8 mouse cellular contexts compared by ENCODE assay signal in genomic region chr16:45110498-45110897, GRCm38 (mm10). TPM values are rescaled to one million over a fixed set of nuclear protein-coding genes. Genes with fewer than 3 reads are reported as not detected.
DNase-seq lines count a peak whose midpoint lies in the region; ATAC-seq lines count a peak whose summit lies in the region.

No protein-coding gene starts in this region.

- H3K4me3 ChIP-seq in stomach, embryonic 16.5 days (replicated peaks; ENCODE audit: low read length), result no peak overlapping the region

- H3K9ac ChIP-seq in stomach, embryonic 16.5 days (ENCODE audit: low read length), result no peak overlapping the region

- H3K4me2 ChIP-seq in stomach, embryonic 16.5 days (ENCODE audit: low read depth, low read length), result no peak overlapping the region

- intact Hi-C loops in left cerebral cortex, postnatal 36 days (cut with DNase I), result no loop called here

- H3K9me3 ChIP-seq in stomach, embryonic 16.5 days (replicated peaks; ENCODE audit: control insufficient read depth, low read length), result no peaks in the 10 kb centered on the region

- peak; percentile 83; the same call in 1 of the 2 replicates for ATAC-seq in stomach, embryonic 16.5 days (ENCODE audit: insufficient read depth, low FRiP score)

- DNase-seq in kidney, adult 11 months, result peak; percentile 42
- DNase-seq in kidney, adult 18-20 months, result no peak
- peak; percentile 36 for DNase-seq in gastrocnemius, postnatal 10 days
- DNase-seq in kidney, adult 8-10 months, result peak; percentile 38 to 55
- DNase-seq in left cerebral cortex, postnatal 36 days (ENCODE audit: low spot score in 2 of 2), result no peak
- DNase-seq in thymus, postnatal 36 days, result no peak
- no peak for DNase-seq in cerebellum, adult 11 months

- no peak overlapping the region for H3K27ac ChIP-seq in stomach, embryonic 16.5 days (ENCODE audit: low read length)

- 31% methylated on average over 4 of the region's 4 CpGs for WGBS in stomach, embryonic 16.5 days

- H3K36me3 ChIP-seq in stomach, embryonic 16.5 days (ENCODE audit: control insufficient read depth, insufficient read depth, low read length), result no peaks in the 10 kb centered on the region

- H3K4me1 ChIP-seq in stomach, embryonic 16.5 days (ENCODE audit: control insufficient read depth, insufficient read depth, low read length), result no peaks in the 10 kb centered on the region

- no peaks in the 10 kb centered on the region for H3K27me3 ChIP-seq in stomach, embryonic 16.5 days (ENCODE audit: control insufficient read depth, insufficient read depth, low read length)

RNA-seq across cellular contexts. Expression of gene Ccdc80, which starts 17.3 kb away (rescaled TPM):
- 100 to 1,000 TPM; 114 to 142 TPM for total RNA-seq in gastrocnemius, postnatal 10 days (2021)
- 104 and 105 TPM in 2 replicates for polyA plus RNA-seq in stomach, embryonic 16.5 days (2015; fragmentation: Nextera tagmentation; extraction: Ambion mirVana)
- 1 to 10 TPM; 7.4 to 7.9 TPM for total RNA-seq in left cerebral cortex, postnatal 36 days (2021)

RNA-seq across cellular contexts. Expression of gene Slc35a5, which starts 48.0 kb away (rescaled TPM):
- total RNA-seq in gastrocnemius, postnatal 10 days (2021), result 1 to 10 TPM; 8.9 to 9.5 TPM
- polyA plus RNA-seq in stomach, embryonic 16.5 days (2015; fragmentation: Nextera tagmentation; extraction: Ambion mirVana), result 21.6 and 23.1 TPM in 2 replicates
- total RNA-seq in left cerebral cortex, postnatal 36 days (2021), result 10 to 100 TPM; 46.7 to 49.8 TPM

RNA-seq across cellular contexts. Expression of gene Atg3, which starts 48.1 kb away (rescaled TPM):
- 10 to 100 TPM; 24.1 to 25.0 TPM for total RNA-seq in gastrocnemius, postnatal 10 days (2021)
- 33.9 and 36.2 TPM in 2 replicates for polyA plus RNA-seq in stomach, embryonic 16.5 days (2015; fragmentation: Nextera tagmentation; extraction: Ambion mirVana)
- 10 to 100 TPM; 40.0 to 43.6 TPM for total RNA-seq in left cerebral cortex, postnatal 36 days (2021)

Comparison
In these comparisons a context has a peak if more than half of its experiments do, and no peak if none do; other contexts are left out.
1. DNase-seq: peak in kidney, adult 11 months (single experiment), gastrocnemius, postnatal 10 days (single experiment) and kidney, adult 8-10 months (2 of 2); none in kidney, adult 18-20 months (single experiment), left cerebral cortex, postnatal 36 days (0 of 2), thymus, postnatal 36 days (0 of 2) and cerebellum, adult 11 months (single experiment).
2. RNA of gene Ccdc80, which starts 17.3 kb away (total RNA-seq): 114 to 142 TPM in gastrocnemius, postnatal 10 days; 7.4 to 7.9 TPM in left cerebral cortex, postnatal 36 days; every median in the first group is over 10 times any median in the second.
3. RNA of gene Slc35a5, which starts 48.0 kb away (total RNA-seq): 46.7 to 49.8 TPM in left cerebral cortex, postnatal 36 days; 8.9 to 9.5 TPM in gastrocnemius, postnatal 10 days; every median in the first group is over 4 times any median in the second.